Mouse (Mus musculus): ENCODE measurements at regions not wholly inside any gene's neighbourhood (a gene's known extent, or its start where the extent isn't known, plus 50 kb on each side); places are given as distances from the start of the nearest gene placed in this dataset.
A peak's percentile ranks its signal among the peaks of the same experiment; 100 is the strongest.

- DNase-seq (ENCODE audit: low read depth, low spot score), result no peak
Observed at GRCm38 (mm10) chr12:94468027-94468426, 1224.0 kb upstream of the Flrt2 start.

- DNase-seq (ENCODE audit: low read depth, low spot score), result no peak
Observed at GRCm38 (mm10) chr12:94468609-94469008, 1223.4 kb upstream of the Flrt2 start.

GRCm38 (mm10) chr12:94469850-94470249 lies 1222.2 kb upstream of the Flrt2 start:
- DNase-seq (ENCODE audit: low read depth, low spot score), result no peak

- DNase-seq (ENCODE audit: low read depth, low spot score), result no peak
Observed at GRCm38 (mm10) chr12:94470981-94471380, 1221.0 kb upstream of the Flrt2 start.

- no peak for DNase-seq (ENCODE audit: low read depth, low spot score)
Observed at GRCm38 (mm10) chr12:94488721-94489120, 1203.3 kb upstream of the Flrt2 start.

GRCm38 (mm10) chr12:94508099-94508498 lies 1183.9 kb upstream of the Flrt2 start:
- no peak for DNase-seq (ENCODE audit: low read depth, low spot score)

- peak; percentile 16 for DNase-seq (ENCODE audit: low read depth, low spot score)
Observed at GRCm38 (mm10) chr12:94509855-94510254, 1182.2 kb upstream of the Flrt2 start.

GRCm38 (mm10) chr12:94544706-94545105 lies 1147.3 kb upstream of the Flrt2 start:
- no peak for DNase-seq (ENCODE audit: low read depth, low spot score)

GRCm38 (mm10) chr12:94560374-94561194 lies 1131.4 kb upstream of the Flrt2 start:
- peak; percentile 70 for DNase-seq (ENCODE audit: low read depth, low spot score)

GRCm38 (mm10) chr12:94574981-94575380 lies 1117.0 kb upstream of the Flrt2 start:
- peak; percentile 60 for DNase-seq (ENCODE audit: low read depth, low spot score)

- no peak for DNase-seq (ENCODE audit: low read depth, low spot score)
Observed at GRCm38 (mm10) chr12:94580345-94580744, 1111.7 kb upstream of the Flrt2 start.

- no peak for DNase-seq (ENCODE audit: low read depth, low spot score)
Observed at GRCm38 (mm10) chr12:94584309-94584708, 1107.7 kb upstream of the Flrt2 start.

- no peak for DNase-seq (ENCODE audit: low read depth, low spot score)
Observed at GRCm38 (mm10) chr12:94587031-94587430, 1105.0 kb upstream of the Flrt2 start.

- no peak for DNase-seq (ENCODE audit: low read depth, low spot score)
Observed at GRCm38 (mm10) chr12:94588599-94588998, 1103.4 kb upstream of the Flrt2 start.

GRCm38 (mm10) chr12:94589033-94589432 lies 1103.0 kb upstream of the Flrt2 start:
- DNase-seq (ENCODE audit: low read depth, low spot score), result no peak

- DNase-seq (ENCODE audit: low read depth, low spot score), result no peak
Observed at GRCm38 (mm10) chr12:94605566-94605965, 1086.5 kb upstream of the Flrt2 start.

- DNase-seq (ENCODE audit: low read depth, low spot score), result no peak
Observed at GRCm38 (mm10) chr12:94636555-94636954, 1055.5 kb upstream of the Flrt2 start.

- DNase-seq (ENCODE audit: low read depth, low spot score), result no peak
Observed at GRCm38 (mm10) chr12:94640153-94640552, 1051.9 kb upstream of the Flrt2 start.

- no peak for DNase-seq (ENCODE audit: low read depth, low spot score)
Observed at GRCm38 (mm10) chr12:94645302-94645701, 1046.7 kb upstream of the Flrt2 start.

- DNase-seq (ENCODE audit: low read depth, low spot score), result no peak
Observed at GRCm38 (mm10) chr12:94670035-94670434, 1022.0 kb upstream of the Flrt2 start.

GRCm38 (mm10) chr12:94674925-94675324 lies 1017.1 kb upstream of the Flrt2 start:
- DNase-seq (ENCODE audit: low read depth, low spot score), result no peak

GRCm38 (mm10) chr12:94691341-94692029 lies 1000.5 kb upstream of the Flrt2 start:
- no peak for DNase-seq (ENCODE audit: low read depth, low spot score)

- DNase-seq (ENCODE audit: low read depth, low spot score), result no peak
Observed at GRCm38 (mm10) chr12:94731391-94731790, 960.6 kb upstream of the Flrt2 start.

Measured in forelimb bud, embryonic 11.5 days (tissue).